Mouse (Mus musculus): ENCODE measurements around the gene Trir. TPM values are rescaled to one million over a fixed set of nuclear protein-coding genes. Genes with fewer than 3 reads are reported as not detected.

Trir gene
- 180 TPM for polyA plus RNA-seq (2017; shearing (Covaris generic))

DNA sequence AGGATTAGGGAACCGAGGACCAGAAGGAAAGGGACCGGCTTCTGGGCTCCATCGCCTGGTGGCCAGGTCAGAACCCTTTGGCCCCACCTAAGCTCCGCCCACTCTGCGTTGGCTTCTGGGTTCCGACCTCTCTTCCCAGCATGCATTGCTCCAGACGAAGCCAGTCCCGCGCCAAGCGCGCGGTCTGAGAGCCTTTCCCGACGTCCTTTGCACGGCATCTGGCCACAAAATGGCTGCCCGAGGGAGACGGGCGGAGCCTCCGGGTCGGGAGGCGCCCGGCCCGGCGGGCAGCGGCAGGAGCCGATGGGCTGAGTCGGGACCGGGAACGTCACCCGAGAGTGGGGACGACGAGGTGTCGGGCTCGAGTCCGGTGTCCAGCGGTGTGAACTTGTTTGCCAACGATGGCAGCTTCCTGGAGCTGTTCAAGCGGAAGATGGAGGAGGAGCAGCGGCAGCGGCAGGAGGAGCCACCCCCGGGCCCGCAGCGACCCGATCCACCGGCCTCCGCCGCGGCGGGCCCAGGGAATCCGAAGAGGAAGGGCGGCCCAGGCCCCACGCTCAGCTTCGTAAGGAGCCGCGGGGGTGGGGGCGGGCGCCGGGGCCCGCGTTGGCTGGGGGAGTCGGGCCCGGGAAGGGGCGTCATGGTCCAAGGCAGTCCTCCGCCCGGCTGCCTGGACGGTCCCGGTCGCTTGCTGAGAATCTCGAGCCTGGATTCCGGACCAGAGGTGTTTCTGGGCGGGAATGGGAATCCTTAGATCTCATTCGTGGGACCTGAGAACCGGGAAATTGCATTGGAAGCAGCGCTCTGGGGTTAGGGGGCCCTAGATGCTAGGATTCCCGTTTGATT, at the start of gene Trir:
Gene Trir, plus strand, starts transcription at position 154 of the 846 bp plus-strand sequence.

DNA sequence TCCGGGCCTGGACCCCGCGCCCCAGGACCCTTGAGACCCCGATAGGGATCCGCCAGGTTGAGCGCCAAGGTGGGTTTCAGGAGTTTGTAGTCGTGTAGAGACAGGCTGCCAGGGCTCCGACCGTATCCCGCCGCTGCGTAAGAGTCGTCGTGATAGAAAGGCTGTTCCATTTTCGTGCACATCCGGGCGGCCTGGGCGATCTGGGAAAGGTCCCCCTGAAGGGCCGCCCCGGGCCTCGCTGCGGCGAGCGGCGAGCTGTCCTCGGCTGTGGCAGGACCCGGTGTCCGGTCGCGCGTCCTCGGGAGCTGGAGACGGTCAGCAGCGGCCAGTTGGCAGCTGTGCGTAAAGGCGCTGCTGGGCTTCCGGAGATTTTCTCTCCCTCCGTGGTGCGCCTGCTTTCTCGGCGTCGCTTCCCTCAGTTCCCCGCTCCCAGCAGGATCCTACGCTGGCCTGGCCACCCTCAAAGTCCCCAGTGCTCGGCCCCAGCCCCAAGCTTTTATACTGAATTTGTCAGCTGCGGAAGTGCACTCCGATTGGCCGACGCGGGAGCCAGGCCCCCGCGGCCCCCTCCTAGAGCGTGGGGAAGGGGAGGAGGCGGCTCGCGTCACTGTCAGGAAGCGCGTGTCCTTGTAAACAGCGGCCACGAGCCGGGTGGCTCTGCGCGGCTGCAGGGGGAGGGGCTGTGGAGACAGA, 48.2 kb upstream of the Trir start, which contains the start of gene Junb:
Gene Junb, minus strand, starts transcription at position 471 of the 693 bp plus-strand sequence.

DNA sequence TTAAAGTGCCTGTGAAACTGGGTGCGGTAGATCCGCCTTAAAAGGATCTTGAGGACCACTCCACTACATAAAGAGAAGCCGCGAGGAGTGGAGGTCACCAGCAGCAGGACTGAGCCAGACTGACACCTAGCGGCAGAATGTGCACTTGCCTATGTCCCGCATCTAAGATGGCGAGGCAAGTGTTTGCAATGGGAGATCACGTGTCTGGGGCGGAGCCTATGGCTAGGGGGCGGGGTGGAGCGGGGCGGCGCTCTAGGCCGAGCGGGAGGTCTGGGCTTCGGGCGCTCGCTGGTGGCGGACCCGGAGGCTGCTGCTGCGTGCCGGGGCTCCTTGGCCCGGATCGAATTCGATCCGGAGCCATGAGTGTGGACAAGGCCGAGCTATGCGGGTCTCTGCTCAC, 36.3 kb upstream of the Trir start, which contains the start of gene Hook2:
Gene Hook2, plus strand, starts transcription at position 255 of the 400 bp plus-strand sequence.

DNA sequence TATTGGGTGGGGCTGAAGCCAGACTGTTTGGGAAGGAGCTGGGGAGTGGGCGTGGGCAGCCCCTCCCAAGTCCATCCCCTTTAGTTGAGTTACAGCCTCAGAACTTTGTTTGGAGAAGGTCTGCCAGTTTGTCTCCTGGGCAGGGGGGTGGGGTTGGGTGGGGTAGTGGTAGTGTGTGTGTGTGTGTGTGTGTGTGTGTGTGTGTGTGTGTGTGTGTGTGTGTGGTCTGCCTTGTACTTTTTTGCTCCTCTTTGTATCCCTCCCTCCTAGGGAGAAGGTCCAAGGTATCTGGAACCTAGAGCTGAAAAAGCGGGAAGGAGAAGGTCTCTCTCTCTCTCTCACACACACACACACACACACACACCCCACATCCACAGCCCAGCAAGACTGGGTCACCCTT, 12.2 kb upstream of the Trir start, which contains the start of gene Best2:
Gene Best2, minus strand, starts transcription at position 101 of the 400 bp plus-strand sequence.

DNA sequence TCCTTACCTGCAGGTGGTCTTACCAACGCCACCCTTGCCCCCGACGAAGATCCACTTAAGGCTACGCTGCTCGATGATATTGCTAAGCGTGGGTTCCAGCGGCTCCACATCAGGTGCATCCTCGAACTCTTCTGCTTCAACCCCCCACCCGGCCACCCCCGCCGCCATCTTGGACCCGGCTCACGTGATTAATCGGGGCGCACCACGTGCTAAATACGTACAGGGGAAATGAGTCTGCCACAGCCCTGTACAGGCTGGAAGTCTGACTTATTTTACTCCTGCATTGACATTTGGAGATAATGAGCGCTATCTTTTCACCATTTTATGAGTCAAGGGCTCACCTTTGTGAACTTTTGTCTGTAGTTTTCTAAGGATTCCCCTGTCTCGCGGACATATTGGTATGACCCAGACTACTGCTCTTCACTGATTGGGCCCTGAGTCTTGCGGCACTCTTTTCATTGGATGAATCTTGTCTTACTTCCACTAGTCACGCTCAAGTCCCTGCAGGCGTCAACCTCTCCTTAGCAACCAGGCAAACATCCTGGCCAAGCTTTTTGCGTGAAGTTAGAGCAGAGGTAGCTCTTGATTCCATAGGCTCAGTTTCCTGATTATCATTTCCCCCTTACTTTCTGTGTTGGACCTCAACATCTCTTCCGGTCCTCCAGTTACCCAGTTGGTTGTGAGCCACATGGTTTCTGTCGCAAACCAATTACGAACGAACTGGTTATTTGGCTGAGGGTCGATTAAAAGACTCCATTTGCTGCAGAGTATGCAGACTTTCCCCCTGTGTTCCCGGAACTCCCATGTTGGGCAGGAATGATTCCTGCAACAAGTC, 1.3 kb upstream of the Trir start, which contains the start of gene Asna1:
Gene Asna1, minus strand, starts transcription at position 184 of the 835 bp plus-strand sequence.

DNA sequence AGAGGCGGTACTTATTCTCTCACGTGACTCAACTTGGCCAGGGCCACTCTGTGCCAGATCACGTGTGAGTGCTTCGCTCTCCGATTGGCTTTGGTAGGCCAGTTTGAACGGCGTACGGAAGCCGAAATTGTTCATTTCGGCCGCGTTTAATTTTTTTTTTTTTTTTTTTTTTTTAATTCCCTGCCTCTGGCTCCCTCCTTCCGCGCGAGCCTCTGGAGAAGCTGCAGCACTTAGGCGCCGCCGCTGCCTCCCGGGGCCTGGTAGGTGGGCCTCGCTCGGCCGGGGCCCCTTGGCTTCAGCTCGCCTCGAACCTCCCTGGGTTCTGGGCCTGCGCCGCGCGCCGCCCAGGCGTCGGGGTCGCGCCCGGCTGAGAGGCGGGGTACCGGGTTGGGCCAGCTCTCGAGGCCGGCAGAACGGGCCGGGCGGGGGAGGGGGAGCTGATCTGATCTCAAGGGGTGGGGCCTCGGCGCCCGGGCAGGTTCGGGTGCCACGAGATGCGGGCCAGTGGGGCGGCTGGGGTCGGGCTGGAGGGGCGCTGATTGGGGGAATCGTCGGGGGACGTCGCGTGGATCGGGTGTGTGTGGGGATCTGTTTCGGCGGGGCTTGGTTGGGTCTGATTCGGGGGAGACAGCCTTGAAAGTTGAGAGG, 10.2 kb downstream of the Trir start, which contains the start of gene Tnpo2:
Gene Tnpo2, plus strand, starts transcription at position 198 of the 648 bp plus-strand sequence.

DNA sequence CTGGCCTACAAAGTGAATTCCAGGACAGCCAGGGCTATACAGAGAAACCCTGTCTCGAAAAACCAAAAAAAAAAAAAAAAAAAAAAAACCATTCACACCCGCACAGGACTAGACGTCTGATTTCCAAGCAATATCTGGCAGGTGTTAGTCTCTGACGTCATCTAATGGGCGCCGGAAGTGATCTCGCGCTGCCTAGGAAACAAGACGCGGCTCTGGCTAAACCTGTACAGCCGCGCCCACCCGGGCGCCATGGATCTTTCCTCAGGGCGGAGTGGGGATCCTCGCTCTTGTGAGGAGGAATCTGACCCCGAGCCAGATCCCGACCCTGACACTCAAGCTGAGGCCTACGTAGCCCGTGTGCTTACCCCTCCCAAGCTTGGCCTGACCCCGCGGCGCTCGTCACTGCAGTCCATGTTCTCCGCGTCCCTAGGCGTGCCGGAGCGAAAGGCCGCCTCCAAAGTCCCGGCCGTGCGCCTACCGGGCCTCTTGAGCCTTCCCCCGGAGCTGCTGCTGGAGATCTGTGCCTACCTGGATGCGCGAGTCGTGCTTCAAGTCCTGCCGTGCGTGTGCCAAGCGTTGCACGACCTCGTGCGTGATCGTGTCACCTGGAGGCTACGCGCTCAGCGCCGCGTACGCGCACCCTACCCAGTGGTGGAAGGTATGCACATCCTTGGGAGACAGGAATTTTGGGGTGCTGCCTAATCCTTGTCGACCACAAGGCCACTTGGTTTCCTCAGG, 33.4 kb downstream of the Trir start, which contains the start of gene Fbxw9:
Gene Fbxw9, plus strand, starts transcription at position 177 of the 738 bp plus-strand sequence.

DNA sequence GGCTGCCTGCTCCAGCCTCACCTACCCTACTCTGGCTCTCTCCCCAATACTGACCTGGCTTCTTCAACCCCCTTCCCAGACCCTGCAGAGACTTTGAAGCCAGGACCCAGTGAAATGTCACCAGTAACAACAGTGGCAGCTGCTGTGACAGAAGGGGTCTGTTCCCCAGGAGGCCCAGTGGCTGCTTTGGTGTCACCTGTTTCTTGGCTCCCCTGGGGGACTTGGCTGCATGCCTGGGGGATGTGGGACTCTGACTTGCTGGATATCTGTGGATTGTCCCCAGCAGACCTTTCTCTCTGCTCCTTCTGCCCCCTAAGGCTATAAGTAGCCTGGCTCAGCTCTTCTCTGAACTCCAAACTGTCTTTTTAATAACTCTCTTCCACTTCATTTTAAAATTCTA, 41.4 kb downstream of the Trir start, which contains the start of gene Gm5741:
Gene Gm5741, minus strand, starts transcription at position 1 of the 400 bp plus-strand sequence.

DNA sequence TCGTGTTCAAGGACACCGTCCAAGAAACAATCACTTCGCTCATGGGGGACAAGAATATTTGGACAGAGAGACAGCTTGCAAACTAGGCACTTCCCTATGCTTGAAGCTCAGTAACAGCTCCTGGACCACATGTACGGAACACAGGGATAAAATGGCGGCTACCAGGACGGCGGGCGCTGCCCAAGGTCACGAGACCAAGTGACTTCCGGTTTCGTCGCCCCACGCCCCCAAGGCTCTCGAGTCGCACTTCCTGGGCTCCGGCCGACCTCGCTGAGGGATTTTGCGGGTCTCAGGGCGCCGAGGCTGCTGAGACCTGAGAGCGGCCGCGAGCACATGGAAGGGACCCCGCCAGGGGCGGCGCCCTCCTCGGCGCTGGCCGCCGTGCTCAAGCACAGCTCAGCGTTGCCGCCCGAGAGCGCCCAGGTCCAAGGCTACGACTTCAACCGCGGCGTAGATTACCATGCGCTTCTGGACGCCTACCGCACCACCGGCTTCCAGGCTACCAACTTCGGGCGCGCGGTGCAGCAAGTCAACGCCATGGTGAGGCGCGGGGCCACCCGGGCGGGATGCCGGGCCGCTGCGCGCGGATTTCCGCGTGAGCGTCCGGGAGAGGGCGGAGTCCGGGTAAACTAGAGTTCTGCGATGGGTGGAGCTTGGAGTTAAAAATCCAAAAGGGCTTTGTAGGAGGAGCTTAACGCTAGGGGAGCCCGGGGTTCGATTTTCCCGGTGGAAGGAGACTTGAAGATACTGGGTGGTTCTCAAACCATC, 45.1 kb downstream of the Trir start, which contains the start of gene Dhps:
Gene Dhps, plus strand, starts transcription at position 244 of the 768 bp plus-strand sequence.

Other genes with a start within 250 kb of the Trir start
- 12.9 TPM for gene Nfix, start 226.5 kb upstream of the Trir start, polyA plus RNA-seq (2017; shearing (Covaris generic))
- 1.7 TPM for gene Dand5, start 204.0 kb upstream of the Trir start, polyA plus RNA-seq (2017; shearing (Covaris generic))
- 25.6 TPM for gene Gadd45gip1, start 195.3 kb upstream of the Trir start, polyA plus RNA-seq (2017; shearing (Covaris generic))
- gene Rad23a, start 186.2 kb upstream of the Trir start, polyA plus RNA-seq (2017; shearing (Covaris generic)) = 153 TPM
- gene Calr, start 179.9 kb upstream of the Trir start, polyA plus RNA-seq (2017; shearing (Covaris generic)) = 394 TPM
- 96.7 TPM for gene Farsa, start 169.8 kb upstream of the Trir start, polyA plus RNA-seq (2017; shearing (Covaris generic))
- 3.5 TPM for gene Syce2, start 154.7 kb upstream of the Trir start, polyA plus RNA-seq (2017; shearing (Covaris generic))
- gene Gcdh, start 132.9 kb upstream of the Trir start, polyA plus RNA-seq (2017; shearing (Covaris generic)) = 25.9 TPM
- gene Klf1, start 124.9 kb upstream of the Trir start, polyA plus RNA-seq (2017; shearing (Covaris generic)) = 0.30 TPM
- gene Dnase2a, start 118.3 kb upstream of the Trir start, polyA plus RNA-seq (2017; shearing (Covaris generic)) = 4.9 TPM
- gene Mast1, start 89.5 kb upstream of the Trir start, polyA plus RNA-seq (2017; shearing (Covaris generic)) = 0.39 TPM
- gene Rtbdn, start 79.8 kb upstream of the Trir start, polyA plus RNA-seq (2017; shearing (Covaris generic)) = not detected
- not detected for gene Gm49661, start 57.4 kb upstream of the Trir start, polyA plus RNA-seq (2017; shearing (Covaris generic))
- gene Prdx2, start 57.2 kb upstream of the Trir start, polyA plus RNA-seq (2017; shearing (Covaris generic)) = 93.0 TPM
- 63.4 TPM for gene Rnaseh2a, start 57.1 kb upstream of the Trir start, polyA plus RNA-seq (2017; shearing (Covaris generic))
- gene Junb, start 48.1 kb upstream of the Trir start, polyA plus RNA-seq (2017; shearing (Covaris generic)) = 2,774 TPM
- gene Hook2, start 36.2 kb upstream of the Trir start, polyA plus RNA-seq (2017; shearing (Covaris generic)) = 12.8 TPM
- not detected for gene Best2, start 12.3 kb upstream of the Trir start, polyA plus RNA-seq (2017; shearing (Covaris generic))
- gene Asna1, start 1.5 kb upstream of the Trir start, polyA plus RNA-seq (2017; shearing (Covaris generic)) = 22.6 TPM
- gene Tnpo2, start 10.1 kb downstream of the Trir start, polyA plus RNA-seq (2017; shearing (Covaris generic)) = 27.8 TPM
- gene Fbxw9, start 33.2 kb downstream of the Trir start, polyA plus RNA-seq (2017; shearing (Covaris generic)) = 4.1 TPM
- not detected for gene Gm5741, start 41.2 kb downstream of the Trir start, polyA plus RNA-seq (2017; shearing (Covaris generic))
- 99.9 TPM for gene Dhps, start 44.9 kb downstream of the Trir start, polyA plus RNA-seq (2017; shearing (Covaris generic))
- 114 TPM for gene Wdr83os, start 53.9 kb downstream of the Trir start, polyA plus RNA-seq (2017; shearing (Covaris generic))
- 18.4 TPM for gene Wdr83, start 54.5 kb downstream of the Trir start, polyA plus RNA-seq (2017; shearing (Covaris generic))
- 109 TPM for gene Man2b1, start 56.4 kb downstream of the Trir start, polyA plus RNA-seq (2017; shearing (Covaris generic))
- not detected for gene Zfp791, start 96.3 kb downstream of the Trir start, polyA plus RNA-seq (2017; shearing (Covaris generic))
- gene Cks1brt, start 125.1 kb downstream of the Trir start, polyA plus RNA-seq (2017; shearing (Covaris generic)) = not detected
- not detected for gene Olfr371, start 199.2 kb downstream of the Trir start, polyA plus RNA-seq (2017; shearing (Covaris generic))